Mouse (Mus musculus) embryonic fibroblast, embryonic 13.5 days (primary cell): Measurements from ENCODE around the gene Etl4.

Experiments
- CTCF ChIP-seq: IDR thresholded peaks from 2 replicates; pipeline ENCODE4 v1.5.1; 2011; ENCODE audit warnings: mild to moderate bottlenecking, control low read depth, low read length, moderate library complexity, borderline replicate concordance; ENCODE audit not compliant: insufficient read depth
- POLR2A ChIP-seq: IDR thresholded peaks from 2 replicates; pipeline ENCODE4 v1.6.1; 2011; ENCODE audit warnings: low read depth, mild to moderate bottlenecking, control low read depth, low read length, moderate library complexity

DNA sequence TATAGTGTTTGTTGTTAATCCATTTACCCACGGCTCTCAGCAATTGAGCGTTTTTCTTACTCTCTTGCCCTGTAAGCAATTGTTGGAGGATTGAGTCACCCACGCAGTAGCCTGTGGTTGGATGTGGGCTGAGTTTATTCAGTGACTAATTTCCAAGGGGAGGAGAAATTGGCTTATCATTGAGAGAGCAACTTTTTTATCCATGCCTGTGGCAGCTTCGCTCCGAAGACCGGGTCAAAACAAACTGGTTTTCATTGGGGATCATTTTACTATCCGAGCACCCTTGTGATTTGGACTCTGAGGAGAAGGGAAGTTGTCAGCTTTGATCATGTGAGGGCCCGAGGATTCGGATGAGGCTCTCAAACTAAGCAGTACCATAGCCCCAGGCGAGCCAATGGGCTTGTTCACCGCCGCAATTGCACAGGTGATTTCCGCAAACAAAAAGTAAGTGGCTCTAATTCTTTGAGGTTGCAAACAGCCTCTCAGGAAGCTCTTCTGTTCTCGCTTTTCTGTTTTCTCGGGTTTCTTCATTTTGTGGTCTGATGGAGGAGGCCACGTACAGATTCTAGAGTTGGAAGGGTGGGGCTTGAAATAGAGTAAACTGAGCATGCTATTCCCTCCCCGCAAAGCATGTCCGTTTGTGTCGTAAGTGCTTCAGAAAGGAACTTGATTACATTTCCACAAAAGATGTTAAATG is 827.7 kb downstream of the Etl4 start:
- TF ChIP-seq CTCF (no peak), POLR2A (no peak)
